Mouse (Mus musculus): ENCODE measurements around the gene Rpsa. TPM values are rescaled to one million over a fixed set of nuclear protein-coding genes. Genes with fewer than 3 reads are reported as not detected.
A peak's percentile ranks its signal among the peaks of the same experiment; 100 is the strongest.

The Rpsa gene
- total RNA-seq, 2 experiments from 2014 or later: 1,207 to 1,212 TPM

DNA sequence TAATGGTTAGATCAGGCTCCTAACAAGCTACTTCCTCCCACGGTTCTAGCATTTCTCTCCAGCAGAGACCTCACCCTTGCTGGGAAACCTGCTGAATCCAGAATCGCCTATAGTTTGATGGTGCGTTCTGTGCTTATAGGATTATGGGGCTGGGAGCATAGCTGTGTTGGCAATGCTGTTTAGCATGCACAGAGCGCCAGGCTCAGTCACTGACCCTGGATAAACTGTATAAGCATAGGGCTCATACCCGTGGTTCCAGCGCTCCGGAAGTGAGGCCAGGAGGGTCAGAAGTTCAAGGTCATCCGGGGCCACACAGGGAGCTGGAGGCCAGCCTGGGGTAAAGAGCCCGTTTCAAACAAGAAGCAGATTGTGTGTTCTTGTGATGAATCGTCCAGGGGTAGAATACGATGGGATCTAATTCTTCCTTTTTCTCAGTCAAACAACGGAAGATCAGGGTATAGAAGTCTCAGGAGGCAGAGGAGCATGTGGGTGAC, 24.5 kb downstream of the Rpsa start:
- DNase-seq (ENCODE audit: low spot score in 2 of 2): no peak

DNA sequence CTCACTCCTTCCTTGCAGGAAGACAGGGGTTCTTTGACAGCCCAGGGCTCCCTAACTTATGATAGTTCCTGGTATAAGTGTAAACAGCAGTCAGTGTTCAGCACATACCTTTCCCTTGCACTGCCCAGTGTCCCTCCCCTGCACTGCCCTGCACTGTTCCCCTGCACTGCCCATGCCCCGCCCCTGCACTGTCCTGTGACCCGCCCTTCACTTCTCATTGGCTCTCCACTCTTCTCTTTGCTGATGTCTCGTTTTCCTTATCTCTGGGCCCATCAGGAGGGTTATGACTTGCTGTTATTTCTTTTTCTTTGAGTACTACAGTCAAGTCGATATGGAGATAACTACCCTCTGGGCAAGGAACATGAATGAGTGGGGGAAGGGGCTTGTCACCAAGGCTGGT, 30.6 kb downstream of the Rpsa start:
- no peak for DNase-seq (ENCODE audit: low spot score in 2 of 2)

DNA sequence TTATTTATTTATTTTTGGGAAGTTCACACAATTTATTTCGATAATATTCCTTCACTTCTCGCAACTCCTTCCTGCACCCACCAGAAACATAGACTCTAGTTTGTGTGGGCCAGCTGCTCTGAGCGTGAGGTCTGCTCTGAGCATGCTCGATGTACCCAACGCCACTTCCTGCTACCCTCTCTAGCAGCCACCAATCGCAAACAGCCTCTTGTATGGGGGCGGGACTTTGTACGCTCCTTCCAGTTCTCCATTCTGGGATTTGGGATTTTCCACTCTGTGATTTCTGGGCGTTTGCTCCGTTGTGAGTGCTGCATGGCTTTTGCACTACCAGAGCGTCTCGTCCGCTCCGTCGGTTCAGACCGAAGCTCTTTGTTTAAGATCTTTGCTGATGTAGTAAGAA, 36.4 kb downstream of the Rpsa start:
- no peak for DNase-seq (ENCODE audit: low spot score in 2 of 2)

DNA sequence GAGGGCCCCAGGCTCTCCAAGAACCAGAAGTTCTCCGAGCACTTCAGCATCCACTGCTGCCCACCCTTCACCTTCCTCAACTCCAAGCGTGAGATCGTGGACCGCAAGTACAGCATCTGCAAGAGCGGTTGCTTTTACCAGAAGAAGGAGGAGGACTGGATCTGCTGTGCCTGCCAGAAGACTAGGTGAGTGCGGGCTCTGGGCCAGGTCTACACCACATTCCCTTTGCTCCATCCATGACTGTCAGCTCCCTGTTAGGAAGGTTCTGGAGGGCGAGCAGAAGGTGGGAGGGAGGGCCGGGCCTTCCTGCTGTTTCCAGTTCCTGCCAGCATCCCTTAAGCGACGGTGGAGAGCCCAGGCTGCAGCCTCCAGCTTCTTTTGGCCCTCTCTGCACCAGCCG, 40.3 kb downstream of the Rpsa start:
- no peak for DNase-seq (ENCODE audit: low spot score in 2 of 2)

DNA sequence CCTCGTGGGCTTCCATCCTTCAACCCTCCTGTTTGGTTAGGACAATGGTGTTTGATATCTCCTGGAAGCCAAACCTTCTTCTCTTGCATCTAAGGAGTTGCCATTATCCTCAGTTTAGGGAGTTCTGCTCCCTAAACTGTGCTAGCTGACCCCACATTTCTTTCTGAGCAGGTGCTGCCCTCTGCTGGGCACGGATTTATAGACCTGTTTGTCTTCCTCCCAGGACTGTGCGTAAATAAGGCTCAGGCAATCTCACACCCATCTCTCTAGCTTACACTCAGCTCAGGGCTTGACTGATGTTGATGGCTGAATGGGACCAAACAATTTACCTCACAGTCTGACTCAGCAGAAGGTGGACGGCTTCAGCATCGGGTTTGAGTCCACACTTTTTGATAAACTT, 43.8 kb downstream of the Rpsa start:
- DNase-seq (ENCODE audit: low spot score in 2 of 2): peak in 1 of 2 experiments; percentile 53

DNA sequence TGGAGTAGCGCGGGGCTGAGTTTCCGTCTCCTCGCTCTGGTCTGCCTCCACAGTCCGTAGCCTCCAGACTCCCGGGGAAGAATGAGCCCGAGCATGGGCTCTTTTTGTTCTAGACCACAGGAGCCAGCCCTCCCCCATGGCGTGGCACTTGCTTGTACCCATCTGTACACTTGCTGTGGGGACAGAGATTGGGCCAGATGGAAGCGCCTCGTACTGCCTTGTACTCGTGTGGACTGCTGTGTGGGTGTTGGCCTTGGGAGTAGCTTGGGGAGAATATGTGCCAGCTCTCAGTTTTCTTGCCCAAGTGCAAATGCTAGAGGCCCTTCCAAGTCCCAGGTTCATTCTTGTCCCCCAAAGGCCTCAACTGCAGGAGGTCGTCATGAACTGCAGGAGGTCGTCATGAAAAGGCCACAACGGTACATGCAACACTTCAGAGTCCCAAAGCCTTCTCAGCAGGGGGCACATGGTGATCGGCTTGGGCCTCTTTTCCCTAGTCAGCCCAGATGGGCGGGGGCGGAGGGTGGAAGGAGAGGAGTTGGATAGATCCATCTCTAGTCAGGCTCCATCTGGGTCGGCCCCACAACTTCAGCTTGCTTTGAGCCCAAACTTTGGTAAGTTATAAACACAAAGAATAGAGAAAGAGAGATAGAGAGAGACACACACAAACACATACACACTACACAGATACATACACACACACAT, 47.1 kb downstream of the Rpsa start:
- DNase-seq (ENCODE audit: low spot score in 2 of 2): no peak

DNA sequence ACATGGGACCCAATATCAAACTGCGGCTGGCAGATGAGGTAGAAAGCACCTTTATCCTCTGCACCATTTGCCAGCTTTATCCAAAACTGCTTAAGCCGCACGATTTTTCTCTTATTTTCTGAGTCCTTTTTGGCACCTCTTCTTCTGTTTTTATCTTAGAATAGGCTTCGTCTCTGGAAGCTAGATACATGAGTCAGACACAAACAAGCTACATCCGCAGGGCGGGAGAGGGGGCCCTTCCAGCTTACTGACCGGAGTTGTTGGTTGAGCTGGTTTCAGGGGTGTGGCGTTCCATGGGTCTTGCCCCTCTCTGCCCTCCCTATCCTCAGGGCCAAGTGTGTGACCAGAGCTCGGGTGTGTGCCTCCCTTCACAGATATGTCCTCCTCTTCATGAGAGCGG, 51.3 kb downstream of the Rpsa start:
- no peak for DNase-seq (ENCODE audit: low spot score in 2 of 2)

Other genes starting within 250 kb of the Rpsa start
- gene Wdr48, start 232.8 kb upstream of the Rpsa start, total RNA-seq (2021): 10 to 100 TPM; 55.6 to 56.5 TPM
- 10 to 100 TPM; 26.9 to 27.1 TPM for gene Gorasp1, start 190.1 kb upstream of the Rpsa start, total RNA-seq (2021)
- under 1 TPM; 0.34 TPM for gene Ttc21a, start 190.1 kb upstream of the Rpsa start, total RNA-seq (2021)
- 10 to 100 TPM; 18.0 to 18.1 TPM for gene Csrnp1, start 143.0 kb upstream of the Rpsa start, total RNA-seq (2021)
- 1 to 10 TPM; 2.2 to 5.6 TPM for gene Xirp1, start 104.1 kb upstream of the Rpsa start, total RNA-seq (2021)
- 1 to 10 TPM; 7.2 TPM for gene Cx3cr1, start 57.8 kb upstream of the Rpsa start, total RNA-seq (2021)
- gene Ccr8, start 35.6 kb upstream of the Rpsa start, total RNA-seq (2021): not detected
- 10 to 100 TPM; 22.4 to 25.0 TPM for gene Slc25a38, start 17.3 kb upstream of the Rpsa start, total RNA-seq (2021)
- not detected for gene Mobp, start 22.0 kb downstream of the Rpsa start, total RNA-seq (2021)
- gene Myrip, start 173.8 kb downstream of the Rpsa start, total RNA-seq (2021): 10 to 100 TPM; 16.8 to 17.3 TPM